Mouse (Mus musculus) embryonic facial prominence, embryonic 10.5 days (tissue): ENCODE measurements at regions not wholly inside any gene's neighbourhood (a gene's known extent, or its start where the extent isn't known, plus 50 kb on each side); places are given as distances from the start of the nearest gene placed in this dataset.
"Not testable (repeated sequence)": the region's sequence is repeated elsewhere in the genome, so short reads cannot be mapped to it uniquely, and the experiment has no call there.

ENCODE experiments used
- DNase-seq: peaks from one replicate; pipeline ENCODE4 v3.0.0-alpha.2; 2017; ENCODE audit warnings: low spot score
- H3K27ac ChIP-seq: fragments of 300-500 bp; sonication (generic); replicated peaks from 2 replicates; pipeline ENCODE4 v1.5.1; 2016; ENCODE audit warnings: mild to moderate bottlenecking
- H3K27me3 ChIP-seq: fragments of 300-500 bp; sonication (generic); replicated peaks from 2 replicates; pipeline ENCODE4 v1.6.1; 2016; ENCODE audit warnings: low read depth, mild to moderate bottlenecking; ENCODE audit not compliant: poor library complexity, severe bottlenecking
- H3K36me3 ChIP-seq: fragments of 300-500 bp; sonication (generic); replicated peaks from 2 replicates; pipeline ENCODE4 v1.6.1; 2016; ENCODE audit warnings: mild to moderate bottlenecking, moderate library complexity
- H3K4me1 ChIP-seq: fragments of 300-500 bp; sonication (generic); 2 replicates; pipeline ENCODE4 v1.6.1; 2016
- H3K4me3 ChIP-seq: fragments of 300-500 bp; sonication (generic); 2 replicates; pipeline ENCODE4 v1.5.1; 2016; ENCODE audit warnings: mild to moderate bottlenecking, moderate library complexity
- H3K9me3 ChIP-seq: fragments of 300-500 bp; sonication (generic); 2 replicates; pipeline ENCODE4 v1.6.1; 2016; ENCODE audit warnings: mild to moderate bottlenecking
- WGBS: fragments of 180-500 bp; shearing (Covaris S2); methylation state at CpG from one replicate; pipeline ENCODE4 v1.1.7; 2016; 5-methylcytosine and 5-hydroxymethylcytosine counted together

DNA sequence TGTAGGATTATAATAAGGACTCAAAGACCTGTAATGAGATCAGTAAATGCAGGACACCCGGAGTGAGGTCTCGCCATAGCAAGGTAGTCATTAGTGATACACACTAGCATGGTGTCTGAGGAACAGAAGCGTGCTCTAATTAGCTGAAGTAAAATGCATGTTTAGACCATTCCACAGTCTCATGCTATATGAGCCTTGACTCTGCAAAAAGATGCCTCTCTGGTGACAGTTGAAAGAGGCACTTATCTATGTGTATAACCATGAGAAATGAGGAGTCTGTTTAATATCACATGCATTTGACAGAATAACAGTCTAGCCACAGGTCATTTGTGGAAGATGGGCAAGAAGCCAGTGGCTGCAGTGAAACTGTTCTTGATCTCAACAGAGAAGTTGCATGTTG lies 232.1 kb upstream of the Pex5l start:
- H3K27me3 ChIP-seq: no peaks in the 10 kb centered on the region
- H3K4me3 ChIP-seq: no peak overlapping the region
- no peaks in the 10 kb centered on the region for H3K9me3 ChIP-seq
- H3K4me1 ChIP-seq: no peaks in the 10 kb centered on the region; the same call in 1 of the 2 replicates
- no peaks in the 10 kb centered on the region for H3K36me3 ChIP-seq
- no peak overlapping the region for H3K27ac ChIP-seq
- no peak for DNase-seq
- 80% methylated on average over 3 of the region's 3 CpGs for WGBS

DNA sequence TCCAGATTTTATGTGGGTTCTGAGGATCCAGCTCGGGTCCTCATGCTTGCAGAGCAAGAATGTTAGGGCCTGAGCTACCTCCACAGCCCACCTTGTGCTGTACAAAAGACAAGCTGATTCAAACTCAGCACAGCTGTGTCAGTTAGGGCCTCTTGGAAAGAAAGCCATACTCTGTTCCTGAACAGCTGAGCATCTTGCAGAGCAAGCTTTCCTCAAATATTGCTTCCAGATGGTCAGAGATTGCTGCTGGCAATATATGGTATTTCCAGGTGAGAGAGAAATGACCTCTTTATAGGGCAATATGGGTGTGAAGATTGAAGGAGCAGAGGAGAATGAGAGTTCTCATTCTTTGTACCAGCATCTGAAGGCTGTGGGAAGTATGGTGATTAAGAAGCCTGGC lies 229.8 kb upstream of the Pex5l start:
- H3K36me3 ChIP-seq: no peaks in the 10 kb centered on the region
- no peak for DNase-seq
- no peaks in the 10 kb centered on the region for H3K27me3 ChIP-seq
- no peaks in the 10 kb centered on the region for H3K9me3 ChIP-seq
- H3K4me3 ChIP-seq: no peak overlapping the region
- WGBS: 71% methylated on average over 1 of the region's 1 CpGs
- H3K27ac ChIP-seq: no peak overlapping the region
- no peaks in the 10 kb centered on the region; the same call in 1 of the 2 replicates for H3K4me1 ChIP-seq

DNA sequence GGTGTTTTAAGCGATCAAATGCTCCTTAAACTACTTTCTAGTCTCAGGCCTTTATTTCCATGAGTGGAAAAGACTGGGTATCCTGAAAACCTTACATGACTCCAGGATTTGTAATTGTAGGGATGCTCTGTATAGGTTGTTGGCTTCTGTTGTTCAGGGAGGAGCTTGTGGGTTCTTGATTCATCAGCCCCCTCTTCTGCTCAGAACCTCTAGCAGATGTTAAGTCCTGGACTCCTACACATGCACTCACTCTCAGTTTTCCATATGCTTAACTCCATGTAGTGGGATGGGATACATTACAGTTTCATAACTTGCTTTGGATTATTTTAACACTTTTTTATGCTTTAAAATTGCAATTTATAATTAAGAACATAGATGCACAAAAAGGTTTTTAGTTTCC lies 220.5 kb upstream of the Pex5l start:
- no peak for DNase-seq
- Histone ChIP-seq H3K27ac (no peak overlapping the region), H3K27me3 (no peaks in the 10 kb centered on the region), H3K36me3 (no peaks in the 10 kb centered on the region), H3K9me3 (no peaks in the 10 kb centered on the region), H3K4me1 (no peaks in the 10 kb centered on the region), H3K4me3 (no peak overlapping the region)
- 93% methylated on average over 1 of the region's 1 CpGs for WGBS

DNA sequence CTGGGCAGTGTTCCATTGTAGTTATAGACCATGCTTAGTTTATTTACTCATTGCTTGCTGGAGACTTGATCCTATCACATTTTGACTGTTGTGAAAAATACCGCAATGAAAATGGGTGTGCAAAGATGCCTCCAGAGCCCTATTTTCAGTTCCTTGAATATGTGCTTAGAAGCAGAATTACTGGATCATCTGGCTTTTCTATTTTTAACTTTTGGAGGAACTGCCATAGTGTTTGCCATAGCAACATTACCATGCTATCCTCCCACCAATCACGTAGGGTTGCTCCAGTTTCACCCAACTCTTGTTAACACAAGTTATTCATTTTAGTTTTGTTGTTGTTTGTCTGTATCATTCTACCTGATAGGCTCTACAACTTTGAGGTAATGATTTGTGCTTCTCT lies 217.0 kb upstream of the Pex5l start:
- Histone ChIP-seq H3K27ac (no peak overlapping the region), H3K4me3 (no peak overlapping the region), H3K9me3 (no peaks in the 10 kb centered on the region), H3K4me1 (no peaks in the 10 kb centered on the region), H3K27me3 (no peaks in the 10 kb centered on the region), H3K36me3 (no peaks in the 10 kb centered on the region)
- DNase-seq: no peak
- 93% methylated on average over 2 of the region's 2 CpGs for WGBS

DNA sequence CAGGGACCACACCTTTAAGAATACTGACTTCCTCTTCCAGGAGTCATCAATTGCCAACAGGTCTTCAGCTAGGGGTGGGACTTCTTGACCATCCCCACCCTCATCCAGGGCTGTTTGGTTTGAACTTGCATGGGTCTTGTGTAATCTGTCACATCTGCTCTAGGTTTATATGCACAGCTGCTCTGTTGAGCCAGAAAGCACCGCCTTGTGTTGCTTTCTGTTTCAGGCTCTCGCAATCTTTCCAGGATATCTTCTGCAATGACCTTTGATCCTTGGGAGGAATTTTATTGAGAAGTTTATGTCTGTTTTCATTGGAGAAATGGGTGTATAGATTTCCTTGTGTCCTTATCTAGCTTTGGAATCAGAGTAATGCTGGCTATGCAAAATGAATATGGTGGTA lies 210.8 kb upstream of the Pex5l start:
- DNase-seq: no peak
- Histone ChIP-seq H3K4me1 (no peaks in the 10 kb centered on the region), H3K27me3 (no peaks in the 10 kb centered on the region), H3K9me3 (no peaks in the 10 kb centered on the region), H3K27ac (no peak overlapping the region), H3K4me3 (no peak overlapping the region), H3K36me3 (no peaks in the 10 kb centered on the region)
- 90% methylated on average over 2 of the region's 2 CpGs for WGBS

DNA sequence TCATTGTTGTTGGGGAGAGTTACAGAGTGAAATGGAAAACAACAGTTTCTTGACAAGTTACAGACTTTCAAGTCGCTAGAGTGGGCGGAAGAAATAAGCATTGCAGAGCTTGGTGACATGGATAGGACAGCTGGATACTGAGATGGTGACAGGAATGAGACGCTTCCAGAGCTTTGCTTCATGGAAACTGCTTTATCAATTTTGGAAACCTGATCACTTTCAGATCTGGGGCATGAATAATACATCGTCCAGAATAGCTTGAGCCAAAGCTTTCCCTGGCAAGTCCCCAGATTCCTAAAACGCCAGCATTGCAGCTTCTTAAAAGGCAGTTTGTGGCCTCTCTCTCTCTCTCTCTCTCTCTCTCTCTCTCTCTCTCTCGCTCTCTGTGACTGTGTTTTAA lies 207.9 kb upstream of the Pex5l start:
- H3K27me3 ChIP-seq: no peaks in the 10 kb centered on the region
- no peak overlapping the region for H3K4me3 ChIP-seq
- H3K27ac ChIP-seq: no peak overlapping the region
- no peaks in the 10 kb centered on the region for H3K9me3 ChIP-seq
- H3K4me1 ChIP-seq: no peaks in the 10 kb centered on the region
- DNase-seq: no peak
- no peaks in the 10 kb centered on the region for H3K36me3 ChIP-seq
- 73% methylated on average over 6 of the region's 6 CpGs for WGBS

DNA sequence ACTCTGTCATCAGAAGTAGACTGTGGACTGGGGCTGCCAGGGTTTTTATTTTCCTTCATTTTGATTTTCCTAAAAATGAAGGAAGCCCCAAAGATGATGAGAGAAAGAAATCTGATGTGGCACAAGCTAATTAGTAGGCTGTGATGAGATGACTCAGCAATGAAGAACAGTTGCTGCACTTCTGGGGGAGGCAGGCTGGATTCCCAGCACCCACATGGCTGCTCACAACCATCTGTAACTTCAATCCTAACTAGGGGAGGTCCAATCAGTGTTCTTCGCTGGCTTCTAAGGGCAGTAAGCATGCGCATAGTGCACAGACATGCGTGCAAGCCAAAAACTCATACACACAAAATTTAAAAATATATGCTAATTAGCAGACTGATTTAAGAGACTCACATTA lies 191.0 kb upstream of the Pex5l start:
- Histone ChIP-seq H3K27ac (no peak overlapping the region), H3K4me3 (no peak overlapping the region), H3K4me1 (no peaks in the 10 kb centered on the region), H3K27me3 (no peaks in the 10 kb centered on the region), H3K36me3 (no peaks in the 10 kb centered on the region), H3K9me3 (no peaks in the 10 kb centered on the region)
- DNase-seq: no peak
- WGBS: 90% methylated on average over 3 of the region's 3 CpGs

DNA sequence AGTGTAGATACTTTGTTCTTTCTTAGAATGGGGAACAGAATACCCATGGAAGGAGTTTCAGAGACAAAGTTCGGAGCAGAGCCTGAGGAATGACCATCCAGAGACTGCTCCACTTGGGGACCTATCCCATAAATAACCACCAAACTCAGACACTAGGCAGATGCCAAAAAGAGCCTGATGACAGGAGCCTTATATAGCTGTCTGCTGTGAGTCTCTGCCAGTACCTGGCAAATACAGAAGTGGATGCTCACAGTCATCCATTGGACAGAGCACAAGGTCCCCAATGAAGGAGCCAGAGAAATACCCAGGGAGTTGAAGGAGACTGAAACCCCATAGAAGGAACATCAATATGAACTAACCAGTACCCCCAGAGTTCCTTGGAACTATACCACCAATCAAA lies 174.6 kb upstream of the Pex5l start:
- 88% methylated on average over 1 of the region's 1 CpGs for WGBS
- not testable (repeated sequence) for H3K36me3 ChIP-seq, H3K4me1 ChIP-seq, H3K4me3 ChIP-seq, H3K9me3 ChIP-seq, H3K27me3 ChIP-seq, H3K27ac ChIP-seq, DNase-seq

DNA sequence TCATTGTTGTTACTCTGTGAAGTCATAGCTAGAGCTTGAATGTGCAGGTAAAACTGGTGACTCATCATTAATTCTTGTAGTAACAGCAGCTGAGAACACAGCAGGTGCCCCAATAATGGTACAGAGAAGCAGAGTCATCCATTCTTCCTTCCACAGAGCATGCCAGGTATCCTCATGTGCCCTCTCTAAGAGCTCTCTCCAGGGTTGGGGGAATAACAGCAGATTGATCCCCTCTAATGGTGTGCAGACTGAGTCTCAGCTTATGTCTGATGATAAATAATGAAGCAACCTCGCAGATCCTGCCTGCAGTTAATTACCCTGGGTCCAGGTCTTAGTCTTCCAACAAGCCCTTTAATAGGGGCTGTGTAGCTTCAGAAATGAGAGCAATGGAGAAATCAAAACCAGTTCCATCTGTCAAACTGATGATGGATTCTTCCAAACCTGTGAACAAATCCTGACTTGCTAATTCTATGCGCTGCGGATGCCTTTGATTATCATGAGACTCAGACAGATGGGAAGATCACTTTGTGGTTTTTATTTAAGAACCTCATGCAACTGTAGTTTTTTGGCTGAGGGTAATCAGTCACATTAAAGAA lies 169.3 kb upstream of the Pex5l start:
- DNase-seq: no peak
- no peaks in the 10 kb centered on the region for H3K9me3 ChIP-seq
- no peaks in the 10 kb centered on the region for H3K4me1 ChIP-seq
- 88% methylated on average over 3 of the region's 3 CpGs for WGBS
- no peak overlapping the region for H3K4me3 ChIP-seq
- no peaks in the 10 kb centered on the region for H3K27me3 ChIP-seq
- no peaks in the 10 kb centered on the region for H3K36me3 ChIP-seq
- no peak overlapping the region for H3K27ac ChIP-seq

DNA sequence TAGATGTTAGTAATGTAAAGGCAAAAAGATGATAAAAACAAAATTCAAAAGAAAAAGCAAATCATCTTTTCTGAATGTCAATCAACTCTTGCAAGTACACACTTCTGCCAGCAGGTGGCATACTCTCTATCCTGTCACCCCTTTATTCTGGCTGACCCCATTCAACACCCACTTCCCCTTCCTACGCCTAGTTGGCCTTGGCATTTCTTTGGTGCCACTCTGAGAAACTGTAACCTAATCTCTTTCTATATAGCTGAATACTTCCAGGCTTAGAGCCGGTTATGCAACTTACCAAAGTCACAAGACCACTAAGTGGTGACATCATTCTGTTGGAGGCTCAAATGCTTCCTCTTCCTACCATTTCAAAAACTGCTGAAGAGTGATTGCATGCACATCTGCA lies 165.2 kb upstream of the Pex5l start:
- DNase-seq: peak; percentile 20
- no peak overlapping the region for H3K4me3 ChIP-seq
- WGBS: 50% methylated on average over 2 of the region's 2 CpGs
- no peaks in the 10 kb centered on the region for H3K27me3 ChIP-seq
- no peaks in the 10 kb centered on the region for H3K9me3 ChIP-seq
- no peaks in the 10 kb centered on the region for H3K4me1 ChIP-seq
- H3K27ac ChIP-seq: no peak overlapping the region
- no peaks in the 10 kb centered on the region for H3K36me3 ChIP-seq

DNA sequence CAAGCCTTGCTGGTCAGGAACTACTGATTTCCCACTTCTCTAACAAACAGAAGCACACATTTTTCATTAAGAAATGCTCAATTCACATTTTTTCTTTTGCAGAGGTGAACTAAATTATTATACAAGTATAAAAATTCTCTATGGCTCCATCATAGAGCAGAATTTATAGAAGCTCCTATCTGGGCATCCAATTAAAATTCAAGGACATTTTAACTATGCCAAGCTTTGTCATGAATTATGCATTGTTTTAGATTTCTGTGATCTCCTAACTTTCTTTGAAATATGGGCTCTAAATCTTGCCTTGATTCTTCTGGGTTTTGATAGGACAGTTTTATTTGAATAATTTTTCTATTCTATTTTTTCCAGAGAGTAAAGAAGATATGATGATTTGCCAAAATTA lies 163.1 kb upstream of the Pex5l start:
- Histone ChIP-seq H3K4me1 (no peaks in the 10 kb centered on the region), H3K27ac (no peak overlapping the region), H3K9me3 (no peaks in the 10 kb centered on the region), H3K36me3 (no peaks in the 10 kb centered on the region), H3K27me3 (no peaks in the 10 kb centered on the region), H3K4me3 (no peak overlapping the region)
- DNase-seq: no peak

DNA sequence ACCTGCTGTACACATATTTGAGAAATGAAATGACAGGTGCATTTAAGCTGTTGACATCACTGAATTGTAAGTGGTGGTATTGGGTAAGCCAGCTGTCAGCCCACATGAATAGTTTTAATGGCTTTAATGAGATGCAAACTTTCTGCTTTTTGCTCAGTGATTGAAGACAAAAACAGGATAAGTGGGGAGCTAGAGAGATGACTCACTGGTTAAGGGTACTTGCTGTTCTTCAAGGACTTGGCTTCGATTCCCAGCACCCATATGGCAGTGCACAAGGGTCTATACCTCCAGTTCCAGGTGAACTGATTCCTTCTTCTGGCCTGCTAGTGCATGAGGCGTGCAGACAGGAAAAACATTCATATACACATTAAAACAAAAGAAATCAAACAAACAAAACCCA lies 162.7 kb upstream of the Pex5l start:
- Histone ChIP-seq H3K27ac (no peak overlapping the region), H3K4me1 (no peaks in the 10 kb centered on the region), H3K36me3 (no peaks in the 10 kb centered on the region), H3K9me3 (no peaks in the 10 kb centered on the region), H3K27me3 (no peaks in the 10 kb centered on the region), H3K4me3 (no peak overlapping the region)
- DNase-seq: no peak
- 83% methylated on average over 2 of the region's 2 CpGs for WGBS

DNA sequence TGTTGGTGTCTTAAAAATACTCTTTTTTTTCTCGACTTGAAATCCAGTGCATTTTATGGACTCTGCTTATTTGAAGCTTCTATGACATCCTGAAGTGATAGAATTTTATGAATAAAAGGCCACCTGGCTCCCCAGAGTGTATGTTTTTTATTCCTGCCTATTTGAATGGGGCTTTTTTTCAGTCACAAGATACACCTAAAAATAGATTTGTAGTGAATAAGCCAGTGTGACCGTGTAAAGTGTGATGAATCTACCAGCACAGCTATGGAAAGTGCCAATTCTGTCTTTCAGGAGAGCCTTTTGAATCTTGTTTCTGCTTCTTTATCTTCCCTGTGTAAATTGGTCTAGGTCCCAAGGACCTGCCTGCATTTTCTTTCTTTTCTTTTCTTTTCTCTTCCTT lies 119.8 kb upstream of the Pex5l start:
- Histone ChIP-seq H3K4me3 (no peak overlapping the region), H3K4me1 (no peaks in the 10 kb centered on the region), H3K27ac (no peak overlapping the region), H3K36me3 (no peaks in the 10 kb centered on the region), H3K27me3 (no peaks in the 10 kb centered on the region), H3K9me3 (no peaks in the 10 kb centered on the region)
- WGBS: 70% methylated on average over 2 of the region's 2 CpGs
- no peak for DNase-seq
